Mouse (Mus musculus) c-Kit-positive CD71-positive TER-119-negative erythroid progenitor cells, embryonic 14.5 days (primary cell): Measurements from ENCODE around the gene Nme7.

ENCODE experiments used
- DNase-seq: peaks from one replicate; pipeline ENCODE4 v3.0.0-alpha.2; 2013; ENCODE audit warnings: low read depth

The Nme7 gene

DNA sequence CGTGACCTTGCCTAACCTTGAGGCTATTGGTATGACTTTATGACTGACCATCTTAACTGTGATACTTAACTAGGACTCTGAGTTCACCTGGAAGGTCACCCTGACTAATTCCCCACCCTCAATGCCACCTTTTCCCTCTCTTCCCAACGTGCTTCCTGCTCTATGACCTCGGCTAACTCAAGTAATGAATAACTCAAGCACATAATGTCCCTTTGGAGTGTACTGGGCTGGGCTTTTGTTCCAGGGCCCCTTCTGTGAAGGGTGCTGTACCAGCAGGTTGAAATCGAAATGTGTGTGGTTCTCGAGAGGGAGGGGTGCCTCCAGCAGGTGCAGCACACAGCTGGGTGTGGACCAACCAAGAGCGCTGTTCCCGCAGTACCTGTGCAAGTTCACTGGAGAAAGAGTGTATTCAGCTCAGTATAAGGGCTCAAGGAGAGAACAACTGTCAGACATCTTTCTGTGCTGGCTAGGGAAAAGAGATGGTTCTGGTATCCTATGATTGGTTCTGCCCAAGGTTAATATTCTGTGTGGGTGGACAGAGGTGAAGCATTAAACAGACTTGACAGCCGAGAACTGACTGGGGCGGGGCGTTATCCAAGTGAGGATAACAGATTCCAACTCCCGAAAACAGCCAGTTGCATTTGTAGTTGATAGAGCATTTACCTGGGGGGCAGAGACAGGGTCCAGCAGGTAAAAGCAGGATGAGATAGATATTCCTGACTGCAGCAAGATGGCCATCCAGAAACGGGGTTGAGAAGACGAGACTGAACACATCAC lies 157.2 kb downstream of the Nme7 start:
- no peak for DNase-seq

DNA sequence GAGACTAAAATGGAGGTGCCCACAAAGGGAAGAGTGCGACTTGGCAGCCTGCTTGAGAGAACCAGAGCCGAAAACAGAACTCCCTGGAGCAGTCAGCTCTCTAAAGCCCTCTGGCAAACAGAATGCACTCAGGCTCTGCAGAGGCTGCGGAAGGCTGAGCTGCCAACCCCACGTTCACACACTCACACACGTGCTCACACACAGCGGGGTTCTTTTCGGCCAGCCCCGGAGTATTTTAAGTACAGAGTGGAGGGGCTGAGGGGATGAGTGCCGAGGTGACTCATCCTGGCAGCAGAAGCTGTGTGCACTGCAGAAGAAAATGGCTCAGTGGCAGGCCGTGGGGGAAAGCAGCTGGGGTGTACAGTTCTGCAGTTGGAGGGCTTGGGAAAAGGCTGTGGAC lies 157.8 kb downstream of the Nme7 start:
- no peak for DNase-seq

DNA sequence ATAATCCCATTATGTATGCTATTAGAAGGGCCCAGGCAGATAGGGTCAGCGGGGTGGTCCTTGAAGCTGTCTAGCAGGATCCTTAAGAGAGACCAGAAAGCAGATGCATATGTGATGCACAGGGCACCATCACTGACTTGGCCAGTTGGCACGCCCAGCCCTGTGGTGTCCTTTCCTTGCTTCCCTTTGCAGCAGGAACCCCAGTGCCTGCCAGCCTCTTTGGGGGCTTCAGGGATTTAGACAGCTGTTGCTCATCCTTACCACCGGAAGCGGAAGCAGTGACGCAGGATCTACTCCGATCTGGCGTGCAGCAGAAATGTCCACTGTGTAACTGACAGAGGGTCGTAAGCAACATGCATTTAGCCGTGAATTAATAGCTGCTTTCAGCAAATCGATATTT lies 163.5 kb downstream of the Nme7 start:
- DNase-seq = no peak

DNA sequence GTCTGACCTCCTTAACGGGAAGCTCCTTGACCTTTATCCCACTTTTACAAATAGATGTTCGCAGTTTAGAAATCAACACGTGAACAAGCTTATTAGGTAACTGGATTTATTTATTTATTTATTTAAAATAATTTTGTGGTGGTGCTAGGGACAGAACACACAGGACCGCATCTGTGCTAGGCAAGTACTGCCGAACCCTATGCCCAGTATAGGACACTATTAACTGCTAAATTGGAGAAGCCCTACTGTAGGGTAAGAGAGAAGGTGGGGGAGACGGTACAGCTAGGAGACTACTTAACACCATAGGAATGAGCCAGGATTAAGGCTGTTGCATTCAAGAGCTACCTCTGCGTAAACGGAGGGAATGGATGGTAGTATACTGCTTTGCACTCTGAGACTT lies 164.4 kb downstream of the Nme7 start:
- no peak for DNase-seq

DNA sequence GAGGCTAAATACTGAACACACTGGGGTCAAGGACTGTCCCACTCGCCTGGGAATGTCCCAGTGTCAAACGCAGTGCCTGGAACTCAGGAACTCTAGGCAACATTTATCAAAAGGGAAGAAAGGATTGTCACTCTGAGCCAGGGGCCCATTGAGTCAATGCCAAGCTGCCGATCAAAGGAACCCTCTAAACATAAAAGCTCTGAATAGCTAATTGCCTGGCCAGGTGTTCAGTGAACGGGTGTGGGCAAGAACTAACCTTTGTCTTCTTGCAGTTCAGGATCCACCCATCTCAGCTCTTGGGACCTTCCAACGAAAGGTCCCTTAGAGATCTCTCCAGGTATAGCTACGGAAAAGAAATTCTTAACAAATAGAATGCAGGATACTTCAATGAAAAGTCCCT lies 167.1 kb downstream of the Nme7 start:
- no peak for DNase-seq

DNA sequence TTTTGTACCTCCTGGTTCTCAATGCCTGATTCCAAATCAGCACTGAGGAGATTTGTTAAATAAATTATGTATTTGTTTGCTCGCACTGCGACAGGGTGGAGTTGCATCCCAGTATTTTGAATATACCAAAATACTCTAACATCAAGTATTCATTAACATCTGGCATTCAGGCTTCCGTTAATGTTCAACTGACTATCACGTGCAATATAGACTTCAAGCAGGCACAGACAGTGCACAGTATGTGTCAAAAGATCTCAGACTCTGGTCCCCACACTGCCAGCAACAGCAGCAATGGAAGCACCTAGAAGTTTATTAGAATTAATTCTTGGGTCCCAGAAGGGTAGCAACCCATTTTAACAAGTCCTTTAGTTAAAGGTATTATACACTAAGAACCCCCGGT lies 167.7 kb downstream of the Nme7 start:
- no peak for DNase-seq

DNA sequence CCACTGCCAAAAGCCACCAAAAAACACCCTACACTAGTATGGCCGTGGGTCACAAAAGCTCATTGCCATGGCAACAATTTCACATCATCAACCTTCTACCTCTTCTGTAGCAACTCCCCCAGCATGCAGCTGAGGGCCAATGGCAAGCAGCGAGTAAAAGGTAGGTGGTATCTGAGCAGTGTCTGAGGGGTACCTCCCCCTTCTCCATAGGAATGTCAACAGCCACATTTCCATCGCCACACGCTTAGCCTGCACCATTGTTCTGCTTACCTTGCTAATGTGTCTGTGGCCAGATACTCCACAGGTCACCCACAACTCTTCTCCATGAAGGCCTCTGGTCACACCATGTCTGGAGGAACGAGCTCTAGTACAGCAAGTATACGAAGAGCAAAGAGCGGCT lies 169.5 kb downstream of the Nme7 start:
- no peak for DNase-seq

DNA sequence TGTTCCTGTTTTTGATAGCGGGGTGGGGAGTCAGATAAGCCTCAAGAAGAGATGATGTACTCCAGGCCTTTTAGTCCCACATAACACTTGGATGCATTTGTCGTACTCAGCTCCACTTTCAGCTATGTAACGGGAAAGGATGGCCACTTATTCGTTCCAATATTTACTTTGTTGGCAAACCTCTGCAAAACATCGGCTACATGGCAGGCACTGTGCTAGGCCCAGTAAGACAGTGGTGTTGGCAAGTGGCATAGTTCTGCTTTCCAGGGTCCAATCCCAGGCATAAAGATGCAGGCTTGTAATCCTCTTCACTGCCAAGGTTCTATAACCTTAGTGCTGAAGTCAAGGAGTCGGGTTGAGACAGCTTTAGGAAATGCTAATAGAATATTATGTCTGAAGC lies 170.4 kb downstream of the Nme7 start:
- no peak for DNase-seq

DNA sequence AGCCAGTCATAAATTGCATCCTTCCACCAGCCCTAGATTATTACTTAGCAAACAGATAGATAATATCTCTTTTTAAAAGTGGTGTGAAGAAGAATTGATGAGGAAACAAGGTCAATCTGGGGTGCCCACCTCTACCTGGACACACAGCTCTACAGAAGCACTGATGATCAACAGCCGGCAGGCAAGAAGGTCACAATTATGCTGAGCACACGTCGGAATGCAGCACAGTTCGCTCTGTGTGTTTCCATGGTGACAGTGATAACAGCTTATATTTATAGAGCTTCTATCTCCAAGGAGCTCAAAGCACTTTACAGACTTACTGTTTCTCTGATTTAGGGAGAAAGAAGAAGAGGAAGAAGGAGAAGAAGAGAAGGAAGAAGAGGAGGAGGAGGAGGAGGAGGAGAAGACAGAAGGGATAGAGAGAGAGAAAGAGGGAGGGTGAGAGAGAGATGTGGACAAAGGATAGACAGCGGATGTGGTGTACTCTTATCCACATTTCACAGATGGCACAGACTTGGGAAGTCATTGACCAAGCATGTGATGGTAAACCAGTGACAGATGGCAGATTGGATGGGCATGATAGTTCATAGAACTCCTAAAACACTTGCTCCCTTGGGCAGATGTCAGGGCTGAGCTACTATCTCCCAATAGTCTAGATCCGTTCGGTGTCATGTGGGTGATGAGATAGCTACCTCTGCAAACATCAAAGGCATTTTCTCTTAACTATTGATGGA lies 171.0 kb downstream of the Nme7 start:
- no peak for DNase-seq

DNA sequence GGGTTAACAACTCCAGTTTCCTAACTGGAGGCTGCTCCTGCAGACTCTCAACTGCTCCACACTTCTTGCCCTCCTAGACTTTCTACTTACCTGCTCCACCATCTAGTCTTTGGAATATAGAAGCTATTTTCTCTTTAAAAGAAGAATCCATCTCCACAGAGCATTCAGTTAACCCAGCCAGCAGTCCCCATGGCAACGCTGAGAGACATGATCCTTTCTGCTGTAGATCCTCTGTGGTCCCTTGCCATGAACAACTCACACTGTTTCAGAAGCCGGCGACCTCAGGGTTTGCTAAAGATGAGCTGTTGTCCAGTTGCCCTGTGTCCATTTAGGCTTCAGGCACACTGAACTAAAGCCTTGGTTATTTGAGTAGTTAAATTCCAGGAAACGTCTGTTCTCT lies 172.0 kb downstream of the Nme7 start:
- DNase-seq = no peak

DNA sequence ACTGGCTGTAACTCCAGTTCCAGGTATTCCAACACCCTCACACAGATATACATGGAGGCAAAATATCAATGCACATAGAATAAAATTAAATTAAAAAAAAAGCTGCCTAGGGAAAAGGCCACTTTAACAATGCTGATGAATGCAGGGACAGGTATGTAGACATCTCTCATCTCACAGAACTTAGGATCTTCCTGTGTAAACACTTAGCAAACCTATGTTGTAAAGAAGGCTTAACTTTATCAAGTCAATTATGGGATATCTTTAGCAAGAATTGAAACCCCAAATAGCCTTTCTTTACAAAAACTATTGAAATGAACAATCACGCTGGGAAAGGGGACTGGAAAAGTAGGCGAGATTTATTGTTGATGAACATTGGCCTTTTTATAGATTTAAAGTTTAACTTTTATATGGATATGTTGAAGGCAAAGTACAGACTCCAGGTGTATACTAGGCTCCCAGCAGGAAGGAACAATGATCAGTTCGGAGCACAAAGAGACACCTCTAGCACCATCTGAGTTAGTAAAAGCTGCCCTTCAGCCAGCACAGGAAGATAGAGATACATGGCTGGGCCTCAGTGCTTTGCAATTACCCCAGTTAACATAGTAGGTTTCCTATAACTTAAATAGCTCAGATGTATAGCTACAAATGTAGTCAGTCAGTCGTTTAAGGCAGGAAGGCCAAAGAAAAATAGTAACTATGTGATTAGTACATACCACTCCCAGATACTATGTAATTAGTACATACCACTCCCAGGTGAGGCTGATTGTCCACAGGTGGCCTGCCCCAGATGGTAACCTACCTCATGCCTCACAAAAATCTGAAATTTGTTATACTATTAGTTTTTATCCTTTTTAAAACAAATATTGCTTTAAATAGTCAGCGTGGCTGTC lies 177.1 kb downstream of the Nme7 start:
- DNase-seq = no peak

DNA sequence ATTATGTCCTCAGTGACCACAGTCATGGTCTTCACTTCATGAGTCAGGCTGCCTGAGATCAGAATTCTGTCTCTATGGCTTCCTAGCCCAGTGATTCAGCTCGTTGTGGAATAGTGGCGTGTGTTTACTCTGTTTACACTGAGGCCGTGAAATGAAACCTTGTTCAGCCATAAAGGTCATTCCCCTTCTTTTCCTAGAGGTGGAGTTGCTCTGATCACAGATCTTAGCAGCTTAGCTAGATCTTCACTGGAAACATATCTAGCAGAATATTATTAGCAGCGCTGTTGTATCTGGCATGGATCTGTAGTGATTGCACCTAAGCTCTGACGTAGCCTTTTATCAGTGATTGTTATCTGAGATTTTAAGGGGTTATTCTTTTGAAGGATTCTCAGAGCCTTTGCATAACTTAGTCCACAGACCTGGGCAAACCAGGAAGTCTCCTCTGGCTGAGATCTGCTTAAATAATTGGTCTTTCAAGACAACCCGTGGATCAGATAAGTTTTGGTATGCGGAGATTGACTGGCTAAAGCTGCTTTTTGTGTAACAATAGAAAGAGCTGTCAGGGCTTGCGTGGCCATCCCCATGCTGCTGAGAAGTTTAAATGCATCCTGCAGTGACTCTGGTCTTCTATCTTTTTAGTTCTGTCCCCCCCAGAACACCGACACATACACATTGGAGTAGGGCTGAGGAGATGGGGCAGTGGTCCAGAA lies 177.9 kb downstream of the Nme7 start:
- DNase-seq = no peak

DNA sequence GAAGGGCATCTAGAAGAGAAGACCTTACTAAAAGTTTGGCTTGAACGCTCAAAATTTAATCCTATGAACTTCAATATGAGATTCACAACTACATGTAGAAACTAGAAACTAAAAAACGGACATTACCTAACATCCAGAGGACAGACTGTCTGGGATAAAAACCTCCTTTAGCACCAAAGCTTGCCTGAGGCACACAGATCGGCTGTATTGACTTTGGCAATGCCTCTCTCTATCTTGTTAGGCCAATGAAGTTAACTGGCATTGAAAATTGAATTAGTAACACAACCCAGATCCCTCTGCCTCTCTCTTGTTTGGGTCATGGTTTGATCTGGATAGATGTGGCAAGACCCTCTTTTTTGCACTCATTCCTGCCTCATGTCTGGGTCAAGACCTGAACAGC lies 178.9 kb downstream of the Nme7 start:
- DNase-seq = no peak

DNA sequence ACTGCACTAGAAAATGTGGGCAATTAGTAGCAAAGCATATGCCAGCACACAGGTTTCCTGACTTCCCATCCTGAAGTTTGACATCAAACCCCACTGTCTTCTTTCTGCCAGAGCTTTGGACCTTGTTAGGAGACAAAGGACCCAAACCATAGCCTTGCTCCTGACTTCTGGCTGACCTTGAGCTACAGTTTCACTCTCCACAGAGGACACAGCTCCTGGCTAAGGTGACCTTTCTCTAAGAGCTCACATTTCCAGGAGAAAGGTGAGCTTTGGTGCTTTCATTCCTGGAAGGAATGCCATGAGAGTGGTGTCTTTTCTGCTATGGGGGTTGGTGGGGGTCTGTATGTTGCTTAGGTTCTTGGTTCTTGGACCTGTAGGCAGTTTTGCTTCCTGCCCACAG lies 179.8 kb downstream of the Nme7 start:
- DNase-seq = no peak
